Mouse (Mus musculus) 416B (cell line): Measurements from ENCODE around the gene Fam193a.
A peak's percentile ranks its signal among the peaks of the same experiment; 100 is the strongest.

Source experiments
- DNase-seq: peaks from one replicate; pipeline ENCODE4 v3.0.0; 2011; ENCODE audit warnings: low read depth

Gene Fam193a

DNA sequence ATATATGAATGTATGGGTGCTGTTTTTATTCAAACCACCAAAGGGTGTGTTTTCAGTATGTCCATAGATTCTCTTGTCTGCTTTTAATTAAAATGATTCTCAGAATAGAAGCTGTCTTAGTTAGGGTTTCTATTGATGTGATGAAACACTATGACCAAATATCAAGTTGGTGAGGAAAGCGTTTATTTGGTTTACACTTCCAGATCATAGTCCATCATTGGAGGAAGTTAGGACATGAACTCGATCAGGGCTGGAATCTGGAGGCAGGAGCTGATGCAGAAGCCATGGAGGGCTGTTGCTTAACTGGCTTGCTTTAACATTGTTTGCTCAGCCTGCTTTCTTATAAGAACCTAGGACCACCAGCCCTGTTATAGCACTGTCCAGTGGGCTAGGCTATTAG is 12.0 kb downstream of the Fam193a start:
- DNase-seq = no peak

DNA sequence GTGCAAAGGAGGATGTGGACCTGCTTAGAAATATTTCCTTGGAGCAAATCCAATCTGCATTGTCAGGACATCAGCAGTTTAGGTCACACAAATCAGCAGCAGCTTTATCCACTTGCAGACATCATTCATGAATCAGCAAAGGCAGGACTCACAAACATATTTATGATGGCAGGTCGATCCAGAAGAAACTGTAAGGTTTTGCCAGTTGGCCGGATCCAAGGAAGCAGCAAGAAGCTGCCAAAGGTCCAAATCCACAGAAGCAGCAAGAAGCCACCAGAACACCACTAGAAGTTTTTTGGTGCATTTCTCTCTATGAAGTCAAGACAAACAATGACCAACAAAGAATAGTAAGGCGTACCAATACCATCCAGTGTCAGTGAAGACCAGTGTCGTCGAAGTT is 15.9 kb downstream of the Fam193a start:
- no peak for DNase-seq

DNA sequence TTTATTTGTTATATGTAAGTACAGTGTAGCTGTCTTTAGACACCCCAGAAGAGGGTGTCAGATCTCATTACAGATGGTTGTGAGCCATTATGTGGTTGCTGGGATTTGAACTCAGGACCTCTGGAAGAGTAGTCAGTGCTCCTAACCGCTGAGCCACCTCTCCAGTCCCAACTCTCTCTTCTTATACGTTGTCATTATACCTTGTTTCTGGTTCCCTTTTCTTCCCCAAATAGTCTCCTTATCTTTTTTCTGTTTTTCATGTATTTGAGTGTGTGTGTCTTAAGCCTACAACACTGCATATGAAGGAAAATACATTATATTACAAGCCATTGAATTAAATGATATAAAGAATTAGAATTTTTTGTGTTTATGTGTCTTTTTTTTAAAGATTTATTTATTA is 17.0 kb downstream of the Fam193a start:
- DNase-seq = no peak

DNA sequence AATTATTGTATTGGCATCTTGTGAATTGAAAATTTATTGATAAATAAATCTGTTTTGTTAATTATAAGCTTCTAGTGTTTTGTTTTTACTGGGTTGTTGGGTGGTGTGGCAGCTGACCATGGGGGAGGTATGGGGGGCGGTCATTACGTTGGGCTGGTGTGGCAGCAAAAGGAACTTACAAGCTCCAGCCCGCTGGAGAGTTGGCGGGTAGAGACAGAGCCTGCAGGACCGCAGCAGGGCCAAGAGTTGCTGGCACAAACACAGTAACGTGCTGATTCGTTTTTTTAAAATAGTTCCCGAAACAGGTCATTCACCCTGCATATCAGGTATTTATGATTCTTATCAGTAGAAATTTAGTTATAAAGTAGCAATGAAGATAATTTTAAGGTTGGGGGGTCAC is 23.5 kb downstream of the Fam193a start:
- no peak for DNase-seq

DNA sequence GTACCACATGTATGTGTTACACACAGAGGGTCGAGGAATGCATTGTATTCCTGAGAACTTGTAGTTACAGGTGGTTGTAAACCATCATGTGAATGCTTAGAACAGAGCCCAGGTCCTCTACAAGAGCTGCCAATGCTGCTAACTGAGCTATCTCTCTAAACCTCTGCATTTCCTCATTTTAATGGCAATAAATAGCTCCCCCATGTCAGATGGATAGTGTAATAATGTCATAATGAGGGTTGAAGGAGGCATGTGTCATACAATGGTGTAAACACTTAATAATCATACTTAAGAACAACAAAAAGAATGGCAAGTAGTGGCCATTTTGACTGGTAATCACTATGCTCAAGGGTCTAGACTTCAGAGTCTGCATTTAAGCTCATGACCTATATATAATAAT is 25.6 kb downstream of the Fam193a start:
- no peak for DNase-seq

DNA sequence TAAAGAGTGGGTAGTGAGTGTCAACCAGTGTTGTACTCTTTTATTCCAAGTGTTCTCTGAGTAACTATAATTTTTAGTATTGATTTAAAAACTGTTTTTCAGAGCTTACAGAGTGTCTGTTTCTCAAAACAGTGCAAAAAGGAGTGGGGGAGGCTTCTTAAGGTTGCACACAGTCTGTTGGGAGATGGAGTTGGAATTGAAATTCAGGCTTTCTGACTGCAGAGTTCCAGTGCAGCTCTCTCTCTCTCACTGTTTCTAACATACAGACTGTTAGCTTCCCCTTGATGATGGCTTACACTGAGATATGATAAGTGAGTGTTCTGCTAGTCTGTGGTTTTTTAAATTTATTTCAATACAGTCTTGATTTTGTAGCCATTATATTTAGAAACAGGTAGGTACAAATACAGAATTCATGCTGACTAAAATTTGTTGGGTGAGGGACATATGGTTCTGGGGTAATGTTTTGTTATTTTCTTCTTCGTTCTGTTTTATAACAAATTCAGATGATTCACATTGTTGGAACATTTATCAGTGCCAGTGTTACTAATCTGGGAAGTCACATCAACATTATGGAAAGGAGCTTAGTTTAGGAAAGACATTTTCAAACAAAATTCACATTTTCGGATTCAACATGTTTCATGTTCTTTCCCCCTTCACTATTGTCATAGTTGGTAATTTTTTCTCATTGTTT is 26.3 kb downstream of the Fam193a start:
- no peak for DNase-seq

DNA sequence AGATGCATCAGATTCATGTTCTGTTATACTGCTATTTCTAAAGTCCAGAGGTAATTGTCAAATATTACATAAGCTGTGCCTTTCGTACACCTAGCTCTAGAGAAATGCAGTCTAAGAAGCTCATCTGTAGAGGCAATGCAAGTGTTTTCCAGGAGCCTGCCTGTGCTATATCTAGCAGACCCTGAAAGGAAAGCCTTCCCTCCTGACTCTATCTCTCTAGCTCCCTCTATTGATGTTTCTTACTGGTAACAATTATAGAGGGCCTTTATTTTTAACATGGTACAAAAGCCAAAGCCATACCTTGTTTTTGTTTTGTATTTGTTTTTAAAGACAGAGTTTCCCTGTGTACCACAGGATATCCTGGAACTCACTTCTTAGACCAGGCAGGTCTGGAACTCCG is 28.1 kb downstream of the Fam193a start:
- peak; percentile 22 for DNase-seq

DNA sequence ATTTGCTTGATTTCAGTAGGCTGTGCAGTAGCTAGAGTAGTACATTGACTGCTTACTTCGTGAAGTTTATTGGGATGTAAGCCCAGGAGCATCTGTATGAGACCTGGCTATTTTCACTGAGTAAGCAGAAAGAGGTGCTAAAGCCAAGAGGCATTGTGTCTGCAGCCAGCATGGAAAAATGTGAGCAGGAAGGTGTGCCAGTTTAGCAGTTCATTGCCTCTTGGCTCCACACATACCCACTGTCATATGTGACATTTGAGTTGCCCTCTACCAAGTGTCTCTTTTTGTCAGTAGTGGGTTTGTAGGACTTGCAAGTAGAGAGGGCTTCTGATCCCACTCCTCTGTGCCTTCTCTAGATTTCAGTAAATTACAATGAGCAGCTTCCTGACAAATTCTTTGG is 28.6 kb downstream of the Fam193a start:
- DNase-seq = no peak

DNA sequence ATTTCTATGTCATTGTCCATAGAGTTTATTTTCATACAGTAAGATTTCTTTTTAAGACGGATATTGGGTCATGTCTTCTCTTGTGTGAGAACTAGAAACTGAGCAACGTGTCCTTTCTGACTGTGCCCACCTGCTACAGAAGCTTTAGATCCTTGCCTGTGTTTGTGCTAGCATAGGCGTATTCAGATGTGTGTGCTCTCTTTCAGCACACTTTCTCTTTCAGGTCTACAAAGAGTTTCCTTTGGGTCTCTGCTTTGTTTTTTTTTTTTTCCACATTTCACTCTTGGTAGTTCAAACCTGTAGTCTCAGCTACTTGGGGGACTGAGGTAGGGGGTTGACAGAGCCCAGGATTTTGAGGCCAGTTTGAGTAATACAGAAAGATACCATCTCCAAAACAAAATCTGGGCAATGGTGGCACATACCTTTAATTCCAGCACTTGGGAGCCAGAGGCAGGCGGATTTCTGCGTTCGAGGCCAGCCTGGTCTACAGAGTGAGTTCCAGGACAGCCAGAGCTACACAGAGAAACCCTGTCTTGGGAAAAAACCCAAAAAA is 37.7 kb downstream of the Fam193a start:
- DNase-seq = no peak

DNA sequence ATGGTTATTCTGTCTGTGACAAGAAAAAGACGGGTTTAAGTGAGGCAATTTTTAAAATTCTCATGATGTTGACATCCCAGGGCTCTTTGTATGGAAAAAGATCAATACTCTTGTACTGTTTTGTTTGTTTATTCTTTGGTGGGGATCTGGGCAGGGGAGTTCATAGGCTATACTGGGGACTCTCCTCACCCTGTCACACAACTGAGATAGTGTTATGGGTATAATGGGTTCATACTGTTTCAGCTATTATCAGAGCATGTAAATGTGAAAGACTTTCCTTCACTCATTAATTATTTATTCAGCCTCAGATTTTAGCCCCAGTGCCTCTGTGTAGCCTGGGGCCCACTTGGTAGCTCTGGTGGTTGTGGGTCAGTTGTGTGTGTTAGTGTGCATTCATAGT is 39.3 kb downstream of the Fam193a start:
- DNase-seq = no peak

DNA sequence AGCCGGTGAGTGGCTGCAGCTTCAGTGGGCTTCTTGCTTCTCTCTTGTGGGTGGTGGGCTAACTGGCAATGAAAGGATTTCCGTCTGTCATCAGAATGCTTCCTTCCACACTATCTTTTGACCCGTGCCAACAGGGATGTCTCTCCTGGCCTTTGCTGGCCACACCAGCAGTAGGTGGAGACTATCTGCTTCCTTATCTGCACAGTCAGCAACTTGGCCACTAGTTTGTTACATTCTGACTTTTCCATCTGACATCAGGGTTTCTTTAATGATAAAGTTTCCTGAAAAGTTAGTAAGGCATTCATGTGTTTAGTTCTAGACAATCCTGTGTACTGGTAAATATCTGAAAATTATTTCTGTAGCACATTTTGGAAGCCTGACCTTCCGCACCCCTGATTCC is 41.1 kb downstream of the Fam193a start:
- no peak for DNase-seq

DNA sequence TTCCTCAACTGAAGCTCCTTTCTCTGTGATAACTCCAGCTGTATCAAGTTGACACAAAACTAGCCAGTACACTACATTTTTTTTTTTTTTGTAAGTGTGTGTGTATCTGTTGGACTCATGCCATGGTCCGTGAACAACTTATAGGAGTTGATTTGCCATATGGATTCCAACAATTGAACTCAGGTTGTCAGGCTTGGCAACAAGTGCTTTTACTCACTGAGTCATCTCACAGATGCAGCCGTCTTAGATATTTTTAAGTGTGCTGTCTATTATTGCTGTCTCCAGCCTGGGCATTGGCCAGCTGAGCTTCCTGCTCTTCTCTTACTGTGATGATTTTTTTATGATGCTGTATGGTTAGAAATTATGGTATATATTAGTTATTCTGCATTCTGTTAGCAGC is 44.2 kb downstream of the Fam193a start:
- no peak for DNase-seq

DNA sequence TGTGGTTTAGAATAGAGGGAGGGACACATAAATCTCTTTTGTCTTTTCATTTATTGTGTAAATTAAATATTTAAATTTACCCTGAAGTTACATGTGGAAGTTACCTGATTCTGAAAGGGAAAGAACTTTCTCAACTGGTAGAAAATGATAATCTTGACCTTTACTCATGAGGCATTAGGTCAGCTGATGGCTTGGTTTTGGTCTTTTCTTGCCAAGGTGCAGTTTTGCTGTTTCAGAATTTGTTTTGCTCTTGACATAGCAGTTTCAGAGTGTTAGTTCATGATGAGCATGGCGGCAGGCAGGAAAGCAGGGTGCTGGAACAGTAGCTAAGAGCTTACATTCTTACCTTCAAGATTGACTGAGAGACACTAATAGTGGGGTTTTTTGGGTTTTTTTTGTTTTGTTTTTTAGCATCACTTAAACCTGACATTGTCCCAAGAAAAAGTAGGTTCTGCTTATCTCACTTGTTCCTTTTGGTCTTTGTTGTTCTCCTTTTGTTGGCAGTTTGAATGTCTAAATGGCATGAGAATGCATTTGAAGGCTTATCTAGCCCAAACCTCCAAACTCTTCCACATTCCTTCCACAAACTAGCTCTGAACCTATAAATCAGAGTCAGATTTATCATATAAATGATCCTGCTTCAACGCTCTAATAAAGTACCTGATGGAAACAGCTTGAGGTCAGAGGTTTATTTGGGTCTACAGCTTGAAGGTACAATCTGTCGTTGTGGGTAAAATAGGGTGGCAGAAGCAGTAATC is 47.7 kb downstream of the Fam193a start:
- no peak for DNase-seq

DNA sequence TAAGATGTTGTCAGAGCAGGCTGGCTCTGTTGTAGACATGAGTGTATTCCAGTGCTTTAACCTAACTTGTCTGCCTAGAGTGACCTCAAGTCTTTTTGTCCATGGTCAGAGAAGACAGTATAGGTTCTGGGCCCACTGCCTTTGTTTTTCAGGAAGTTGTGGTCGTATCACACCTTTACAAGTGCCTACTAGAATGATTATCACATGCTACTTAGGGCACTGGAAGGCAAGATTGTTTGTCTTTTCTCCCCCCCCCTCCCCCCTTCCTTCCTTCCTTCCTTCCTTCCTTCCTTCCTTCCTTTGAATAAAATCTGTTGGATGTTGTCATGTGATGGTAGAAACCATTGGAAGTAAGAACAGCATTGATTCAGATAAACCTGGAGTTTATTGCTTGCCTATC is 49.5 kb downstream of the Fam193a start:
- DNase-seq = peak; percentile 36

DNA sequence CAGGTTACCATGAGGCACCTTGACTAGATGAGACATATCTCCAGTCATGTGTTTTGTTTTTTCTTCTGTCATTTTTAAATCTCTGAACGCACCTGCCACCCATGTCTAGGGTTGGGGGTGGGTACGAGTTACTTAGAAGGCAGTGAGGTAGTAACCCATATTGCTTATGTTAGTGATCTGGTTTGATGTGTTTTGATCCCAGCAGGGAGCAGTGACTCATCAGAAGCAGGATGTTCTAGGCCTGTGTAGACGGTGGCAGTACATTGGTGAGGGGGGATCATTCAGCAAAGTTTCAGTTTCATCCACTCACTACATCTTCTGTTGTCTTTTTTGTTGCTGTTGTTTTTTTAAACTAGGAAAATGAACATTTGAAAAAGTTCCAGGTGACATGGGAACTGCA is 61.0 kb downstream of the Fam193a start:
- DNase-seq = peak; percentile 28

DNA sequence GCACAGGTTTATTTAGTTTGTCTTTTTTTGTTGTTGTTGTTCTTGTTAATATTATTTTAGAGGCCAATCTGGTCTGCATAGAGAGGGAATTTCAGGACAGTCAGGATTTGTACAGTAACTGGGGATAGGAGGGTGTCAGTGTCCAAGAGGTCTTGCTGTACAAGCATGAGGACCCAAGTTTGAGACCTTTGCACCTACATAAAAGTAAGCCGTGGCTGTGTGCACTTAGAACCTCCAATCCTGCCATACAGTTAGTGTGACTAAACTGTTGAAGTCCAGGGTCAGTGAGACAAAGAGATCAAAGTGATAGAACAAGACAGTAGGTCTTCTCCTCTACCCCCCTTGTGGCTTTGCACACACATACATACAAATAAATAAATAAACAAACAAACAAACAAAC is 64.1 kb downstream of the Fam193a start:
- no peak for DNase-seq

DNA sequence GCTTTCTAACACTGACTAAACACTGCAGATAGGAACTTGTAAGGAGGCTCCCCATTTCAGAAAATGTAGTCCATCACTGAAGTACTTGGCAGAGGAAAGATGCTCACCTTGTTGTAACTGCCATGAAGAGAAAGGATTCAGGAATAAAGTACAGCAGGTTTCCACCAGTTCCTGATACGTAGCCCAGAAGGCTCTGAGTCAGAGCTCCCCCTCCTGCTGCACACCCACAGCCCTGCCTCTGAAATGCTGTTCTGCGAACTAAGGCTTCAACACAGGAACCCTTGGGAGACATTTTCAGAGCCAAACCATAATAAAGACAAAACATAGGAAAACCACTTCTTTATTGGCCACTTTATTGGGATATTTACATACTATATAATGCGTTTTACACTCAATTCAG is 64.5 kb downstream of the Fam193a start:
- DNase-seq = no peak

DNA sequence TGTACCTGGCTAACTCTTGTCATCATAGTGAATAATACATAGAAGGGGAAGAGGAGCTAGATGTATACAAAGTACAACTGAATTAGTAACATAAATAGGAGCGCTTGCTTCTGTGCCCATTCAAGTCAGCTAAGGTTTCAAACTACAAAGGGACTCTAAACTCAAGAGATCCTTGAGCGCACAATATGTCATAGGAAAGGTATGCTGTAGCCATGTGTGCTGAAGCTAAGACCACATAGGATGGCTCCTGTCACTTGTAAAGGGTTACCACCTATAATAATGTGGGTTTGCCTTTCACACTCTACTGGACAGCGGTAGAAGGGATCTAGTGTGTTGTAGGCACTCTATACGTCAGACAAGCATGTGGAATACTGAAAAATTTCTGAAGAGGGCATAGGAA is 68.3 kb downstream of the Fam193a start:
- no peak for DNase-seq

DNA sequence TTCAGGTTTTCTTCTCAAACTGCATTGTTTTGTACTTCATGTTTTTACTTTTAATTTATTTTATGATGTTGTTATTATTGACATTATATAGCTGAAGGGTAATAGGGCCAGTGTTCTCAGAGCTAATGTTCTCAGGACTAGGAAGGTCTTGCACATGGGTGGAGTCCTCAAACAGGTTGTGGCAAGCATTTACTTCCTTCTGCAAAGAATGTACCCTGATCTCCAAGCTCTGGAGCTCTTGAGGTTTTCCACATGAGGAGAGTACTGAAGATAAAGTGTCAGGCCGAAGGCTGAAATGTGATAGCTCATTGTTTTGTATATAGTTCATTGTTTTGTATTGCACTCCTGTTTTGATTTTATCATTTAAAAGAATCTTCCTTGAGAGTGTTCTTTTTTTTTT is 68.9 kb downstream of the Fam193a start:
- DNase-seq = peak; percentile 11

DNA sequence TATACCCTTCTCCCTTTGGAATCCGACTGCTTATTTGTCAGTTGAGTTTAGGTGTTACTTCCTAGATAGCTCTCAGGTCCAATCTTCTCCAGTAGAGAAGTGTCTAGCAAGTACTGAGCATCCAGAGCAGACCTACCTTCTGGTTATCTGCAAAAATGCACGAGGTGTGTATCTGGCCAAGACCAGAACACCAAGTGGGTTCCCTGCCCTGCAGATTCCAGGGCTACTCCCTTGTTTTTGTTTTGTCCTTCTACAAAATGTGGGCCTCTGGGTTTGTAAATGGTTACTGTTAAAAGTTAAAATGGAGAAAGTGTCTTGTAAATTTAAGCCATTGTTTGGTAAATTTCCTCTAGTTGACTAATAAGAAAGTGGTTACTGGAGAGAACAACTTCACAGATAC is 70.0 kb downstream of the Fam193a start:
- no peak for DNase-seq

DNA sequence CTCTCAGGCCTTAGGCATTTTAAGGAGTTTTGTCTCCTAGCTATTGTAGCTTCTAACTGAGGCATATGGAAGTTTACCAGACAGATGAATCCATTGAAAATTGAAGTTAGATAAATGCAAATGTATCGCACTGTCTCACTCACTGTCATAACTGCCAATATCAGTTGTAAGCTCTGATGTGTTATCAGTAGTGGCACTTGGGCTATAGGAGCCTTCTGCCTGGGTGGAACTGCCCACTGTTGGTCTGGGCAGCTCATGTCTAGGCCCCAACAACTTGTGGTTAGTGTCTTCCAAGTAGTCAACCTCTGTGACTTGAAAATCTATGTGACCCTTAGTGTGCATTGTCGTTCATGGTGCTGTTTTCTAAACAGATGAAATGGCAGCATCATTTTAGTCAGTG is 72.1 kb downstream of the Fam193a start:
- no peak for DNase-seq

DNA sequence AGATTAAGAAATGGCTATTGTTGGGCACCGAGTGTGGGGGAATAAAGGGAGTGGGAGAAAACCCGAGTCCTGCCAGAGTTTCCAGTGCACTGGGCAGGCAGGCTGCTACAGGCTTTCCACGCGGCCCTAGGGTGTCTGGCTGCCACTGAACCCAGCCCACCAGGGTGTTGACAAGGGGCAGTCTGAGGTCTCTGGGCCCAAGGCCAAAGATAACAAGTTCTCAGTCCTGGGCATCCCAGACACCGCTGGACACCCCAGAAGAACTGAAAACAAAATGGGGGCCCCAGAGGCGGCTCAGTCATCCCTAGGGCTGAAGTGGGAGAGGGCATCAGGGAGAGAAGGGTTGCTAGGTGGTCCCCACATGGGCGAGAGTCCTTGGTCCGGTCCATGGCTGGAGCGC is 76.5 kb downstream of the Fam193a start:
- DNase-seq = no peak

DNA sequence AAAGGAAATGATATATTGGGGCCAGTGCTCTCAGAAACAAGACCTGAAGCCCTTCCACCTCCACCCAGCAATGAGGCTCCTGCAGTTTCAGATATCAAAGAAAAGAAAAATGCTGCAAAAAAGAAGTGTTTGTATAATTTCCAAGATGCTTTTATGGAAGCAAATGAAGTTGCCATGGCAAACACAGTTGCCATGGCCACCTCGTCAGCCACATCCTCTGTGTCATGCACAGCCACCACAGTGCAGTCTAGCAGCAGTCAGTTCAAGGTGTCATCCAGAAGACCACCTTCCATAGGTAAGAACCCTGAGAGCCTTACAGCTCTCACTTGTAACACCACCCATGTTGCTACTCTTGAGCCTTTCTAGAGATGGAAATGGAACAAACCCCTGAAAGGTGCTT is 89.3 kb downstream of the Fam193a start:
- DNase-seq = no peak

DNA sequence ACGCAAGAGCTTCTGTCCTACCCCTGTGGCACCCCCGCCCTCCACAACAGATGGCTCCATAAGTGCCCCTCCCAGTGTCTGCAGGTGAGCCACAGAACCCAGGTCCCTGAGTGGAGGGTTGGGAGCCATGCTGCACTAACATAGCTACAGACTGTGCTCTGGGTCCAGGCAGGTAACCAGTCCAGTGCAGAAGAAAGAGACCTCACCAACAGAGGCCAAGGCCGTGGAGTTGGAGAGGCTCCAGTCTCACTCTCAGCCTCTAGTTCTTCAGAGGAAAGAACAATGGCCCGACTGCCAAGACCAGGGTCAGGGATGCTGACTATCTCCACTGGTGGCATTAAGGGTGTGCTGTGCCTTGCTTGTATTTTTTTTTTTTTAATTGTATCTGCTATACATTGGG is 91.6 kb downstream of the Fam193a start:
- DNase-seq = no peak
